ENCODE assay signal across 15 mouse cellular contexts in the genomic region with DNA sequence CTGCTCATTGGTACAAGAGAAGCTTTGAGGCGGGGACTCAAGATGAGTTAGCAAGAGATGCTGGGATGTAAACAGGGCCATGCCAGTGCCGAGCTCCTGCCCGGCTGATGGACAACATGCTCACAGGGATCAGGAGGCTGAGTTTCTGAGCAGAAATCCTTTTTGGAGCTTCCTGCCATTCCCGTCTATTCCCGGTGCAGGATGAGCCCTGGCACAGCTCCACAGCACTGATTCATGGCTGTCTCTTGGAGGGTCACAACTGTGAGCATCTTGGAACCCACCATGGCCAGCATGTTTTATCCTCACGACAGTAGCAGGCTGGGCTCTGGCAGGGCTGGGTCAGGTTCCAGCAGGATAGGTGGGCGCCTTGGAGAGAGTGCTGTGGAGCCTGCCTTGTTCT.
"Had no signal": no experiment of that assay in that cellular context is flagged by ENCODE, and none has a peak within 500 bp of the region (broad histone marks: within the 10 kb centered on the region; RNA-seq: fewer than 3 reads in every experiment).

No protein-coding gene starts in this region.

- H3K4me2 ChIP-seq: intestine, embryonic 15.5 days; liver, embryonic 11.5 days; liver, embryonic 15.5 days; midbrain, embryonic 13.5 days; neural tube, embryonic 12.5 days; stomach, embryonic 15.5 days had no signal

- ATAC-seq: intestine, embryonic 15.5 days; lung, postnatal 0 days; midbrain, embryonic 13.5 days had no signal

- H3K36me3 ChIP-seq: liver, embryonic 15.5 days had no signal

- H3K9ac ChIP-seq: intestine, embryonic 15.5 days; liver, embryonic 15.5 days; neural tube, embryonic 12.5 days; stomach, embryonic 15.5 days had no signal

- H3K27ac ChIP-seq: intestine, embryonic 15.5 days; left cerebral cortex, adult 2 months; liver, embryonic 15.5 days; macrophage; neural tube, embryonic 12.5 days had no signal

- H3K4me3 ChIP-seq: intestine, embryonic 15.5 days; left cerebral cortex, adult 2 months; limb, embryonic 10.5 days; liver, embryonic 15.5 days; midbrain, embryonic 13.5 days; neural tube, embryonic 12.5 days; stomach, embryonic 15.5 days had no signal

- H3K9me3 ChIP-seq: intestine, embryonic 15.5 days; limb, embryonic 10.5 days; liver, embryonic 15.5 days; stomach, embryonic 15.5 days had no signal

- DNase-seq: kidney, adult 9 months; lung, adult 2 months; right cerebral cortex, postnatal 14 days; thymus, adult 2 months; thymus, postnatal 36 days had no signal

- H3K27me3 ChIP-seq: intestine, embryonic 15.5 days; liver, embryonic 15.5 days; midbrain, embryonic 13.5 days; neural tube, embryonic 12.5 days; stomach, embryonic 15.5 days had no signal
